Mouse (Mus musculus) hindbrain, embryonic 11.5 days (tissue): ENCODE results near the gene Pex5. TPM values are rescaled to one million over a fixed set of nuclear protein-coding genes. Genes with fewer than 3 reads are reported as not detected.

Experiments used
- ATAC-seq: fragments of 200-750 bp; cut with Nextera tagmentation; 2 replicates; pipeline ENCODE4 v1.8.0; 2017; ENCODE audit warnings: mild to moderate bottlenecking, moderate TSS enrichment, moderate library complexity; ENCODE audit not compliant: low FRiP score
- DNase-seq: peaks from one replicate; pipeline ENCODE4 v3.0.0-alpha.2; 2015; ENCODE audit warnings: low spot score
- H3K27ac ChIP-seq: fragments of 300-500 bp; sonication (generic); 2 replicates; pipeline ENCODE4 v1.5.1; 2014; ENCODE audit warnings: mild to moderate bottlenecking, low read depth, low read length
- H3K27me3 ChIP-seq: fragments of 300-500 bp; sonication (generic); 2 replicates; pipeline ENCODE4 v1.6.1; 2014; ENCODE audit warnings: mild to moderate bottlenecking, low read length, moderate library complexity, mixed read lengths; ENCODE audit not compliant: control insufficient read depth, insufficient read depth
- H3K36me3 ChIP-seq: fragments of 300-500 bp; sonication (generic); 2 replicates; pipeline ENCODE4 v1.6.1; 2014; ENCODE audit warnings: mild to moderate bottlenecking, low read length, moderate library complexity, mixed read lengths; ENCODE audit not compliant: control insufficient read depth, insufficient read depth
- H3K4me1 ChIP-seq: fragments of 300-500 bp; sonication (generic); replicated peaks from 2 replicates; pipeline ENCODE4 v1.6.1; 2014; ENCODE audit warnings: low read length, mixed read lengths; ENCODE audit not compliant: control insufficient read depth, insufficient read depth
- H3K4me2 ChIP-seq: fragments of 300-500 bp; sonication (generic); replicated peaks from 2 replicates; pipeline ENCODE4 v1.6.1; 2014; ENCODE audit warnings: mild to moderate bottlenecking, low read depth, low read length
- H3K4me3 ChIP-seq: fragments of 300-500 bp; sonication (generic); 2 replicates; pipeline ENCODE4 v1.5.1; 2014; ENCODE audit warnings: low read depth, low read length
- H3K9ac ChIP-seq: fragments of 300-500 bp; sonication (generic); 2 replicates; pipeline ENCODE4 v1.6.1; 2014; ENCODE audit warnings: low read depth, low read length
- H3K9me3 ChIP-seq: fragments of 300-500 bp; sonication (generic); 2 replicates; pipeline ENCODE4 v1.6.1; 2016; ENCODE audit warnings: low read length; ENCODE audit not compliant: control insufficient read depth
- WGBS: fragments of 180-500 bp; shearing (Covaris S2); extraction: QIAGEN DNeasy Blood & Tissue Kit; methylation state at CpG from one replicate; pipeline ENCODE4 v1.1.7; 2014; 5-methylcytosine and 5-hydroxymethylcytosine counted together
- polyA plus RNA-seq: library from polyadenylated mRNA; unstranded; fragments of >200 nt; fragmentation: Nextera tagmentation; extraction: Ambion mirVana; gene quantifications from 2 replicates; pipeline ENCODE4 v1.2.1, GENCODE M21; 2014

Pex5 gene
- polyA plus RNA-seq, 1 experiment from 2014 or later, result 35.1 TPM

DNA sequence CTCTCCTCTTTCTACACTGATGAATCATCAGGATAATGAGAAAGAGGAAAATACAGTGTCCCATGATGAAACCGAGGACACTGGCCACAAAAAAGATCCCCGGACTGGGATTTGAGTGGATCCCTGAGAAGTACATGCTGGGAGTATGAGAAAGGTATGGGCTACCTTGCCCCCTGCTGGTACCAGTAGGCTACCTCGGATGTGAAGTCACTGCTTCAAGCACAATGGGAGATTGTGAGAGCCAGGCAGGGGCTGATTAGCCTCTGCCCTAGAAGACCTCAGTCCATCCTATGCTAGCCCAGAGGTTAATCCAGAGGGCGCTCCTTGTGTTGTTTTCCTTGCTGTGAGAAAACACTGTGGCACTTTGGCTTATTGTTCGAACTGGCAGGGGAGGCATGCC, 50.5 kb downstream of the Pex5 start:
- WGBS, result 55% methylated on average over 5 of the region's 5 CpGs

DNA sequence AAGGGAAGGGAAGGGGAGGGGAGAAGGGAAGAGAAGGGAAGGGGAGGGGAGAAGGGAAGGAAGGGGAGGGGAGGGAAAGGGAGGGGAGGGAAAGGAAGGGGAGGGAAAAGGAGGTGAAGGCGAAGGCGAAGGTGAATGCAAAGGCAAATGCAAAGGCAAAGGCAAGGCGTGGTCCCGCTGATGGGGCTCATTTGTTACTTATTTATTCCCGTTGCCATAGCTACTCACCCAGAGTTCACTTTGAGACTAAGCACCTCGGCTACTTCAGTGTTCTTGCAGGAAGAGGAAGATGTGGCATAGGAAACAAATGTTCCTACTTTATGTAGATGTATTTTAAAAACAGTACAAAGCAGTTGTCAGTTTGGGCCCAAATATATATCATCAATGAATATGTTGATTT, 54.3 kb downstream of the Pex5 start:
- 62% methylated on average over 6 of the region's 6 CpGs for WGBS
- H3K27me3 ChIP-seq, result no peaks in the 10 kb centered on the region
- H3K36me3 ChIP-seq, result no peaks in the 10 kb centered on the region
- H3K9ac ChIP-seq, result no peak overlapping the region
- no peak overlapping the region for H3K4me3 ChIP-seq
- DNase-seq (no peak), ATAC-seq (no peak)
- no peak overlapping the region for H3K27ac ChIP-seq
- H3K9me3 ChIP-seq, result no peaks in the 10 kb centered on the region
- no peak overlapping the region for H3K4me2 ChIP-seq
- no peaks in the 10 kb centered on the region for H3K4me1 ChIP-seq

More for the DNA sequence above, 50.5 kb downstream of the Pex5 start:
- Histone ChIP-seq H3K4me1 (no peaks in the 10 kb centered on the region), H3K4me3 (no peak overlapping the region), H3K9ac (no peak overlapping the region), H3K36me3 (no peaks in the 10 kb centered on the region), H3K9me3 (no peaks in the 10 kb centered on the region), H3K27me3 (no peaks in the 10 kb centered on the region), H3K4me2 (no peak overlapping the region), H3K27ac (no peak overlapping the region)
- no peak for DNase-seq
- ATAC-seq, result no peak

- Histone ChIP-seq H3K9me3 (no peaks in the 10 kb centered on the region), H3K4me3 (no peak overlapping the region), H3K36me3 (no peaks in the 10 kb centered on the region), H3K4me2 (no peak overlapping the region), H3K27ac (no peak overlapping the region), H3K27me3 (no peaks in the 10 kb centered on the region), H3K4me1 (no peaks in the 10 kb centered on the region), H3K9ac (no peak overlapping the region)
- no peak for ATAC-seq
- no peak for DNase-seq
- 90% methylated on average over 6 of the region's 6 CpGs for WGBS
These were observed 55.9 kb downstream of the Pex5 start for GRCm38 (mm10) chr6:124358953-124359352.

- Histone ChIP-seq H3K27ac (no peak overlapping the region), H3K27me3 (no peaks in the 10 kb centered on the region), H3K9me3 (no peaks in the 10 kb centered on the region), H3K4me3 (no peak overlapping the region), H3K4me2 (no peak overlapping the region), H3K4me1 (no peaks in the 10 kb centered on the region), H3K9ac (no peak overlapping the region), H3K36me3 (no peaks in the 10 kb centered on the region)
- no peak for DNase-seq
- no peak for ATAC-seq
- 91% methylated on average over 2 of the region's 2 CpGs for WGBS
These were observed 61.6 kb downstream of the Pex5 start for GRCm38 (mm10) chr6:124353246-124353645.

Other genes with a start within 250 kb of the Pex5 start
- gene Vmn2r27, start 183.2 kb downstream of the Pex5 start, polyA plus RNA-seq, result not detected in 2 replicates
- gene Cd163, start 110.4 kb downstream of the Pex5 start, polyA plus RNA-seq, result 0.06 TPM in 1 of 2 replicates, not detected in the other
- 10.2 and 11.9 TPM in 2 replicates for gene Clstn3, start 49.7 kb upstream of the Pex5 start, polyA plus RNA-seq
- 0.11 and 0.15 TPM in 2 replicates for gene C1rl, start 78.0 kb upstream of the Pex5 start, polyA plus RNA-seq
- 0.08 and 0.20 TPM in 2 replicates for gene C1ra, start 97.3 kb upstream of the Pex5 start, polyA plus RNA-seq
- 0.29 and 0.86 TPM in 2 replicates for gene C1s1, start 127.3 kb upstream of the Pex5 start, polyA plus RNA-seq
- gene C1rb, start 155.2 kb upstream of the Pex5 start, polyA plus RNA-seq, result not detected in 2 replicates
- gene C1s2, start 221.0 kb upstream of the Pex5 start, polyA plus RNA-seq, result 0.10 TPM in 1 of 2 replicates, not detected in the other
- gene Lpcat3, start 248.0 kb upstream of the Pex5 start, polyA plus RNA-seq, result 37.5 and 43.2 TPM in 2 replicates